Mouse (Mus musculus): ENCODE measurements at regions not wholly inside any gene's neighbourhood (a gene's known extent, or its start where the extent isn't known, plus 50 kb on each side); places are given as distances from the start of the nearest gene placed in this dataset.
"Not testable (repeated sequence)": the region's sequence is repeated elsewhere in the genome, so short reads cannot be mapped to it uniquely, and the experiment has no call there.

DNA sequence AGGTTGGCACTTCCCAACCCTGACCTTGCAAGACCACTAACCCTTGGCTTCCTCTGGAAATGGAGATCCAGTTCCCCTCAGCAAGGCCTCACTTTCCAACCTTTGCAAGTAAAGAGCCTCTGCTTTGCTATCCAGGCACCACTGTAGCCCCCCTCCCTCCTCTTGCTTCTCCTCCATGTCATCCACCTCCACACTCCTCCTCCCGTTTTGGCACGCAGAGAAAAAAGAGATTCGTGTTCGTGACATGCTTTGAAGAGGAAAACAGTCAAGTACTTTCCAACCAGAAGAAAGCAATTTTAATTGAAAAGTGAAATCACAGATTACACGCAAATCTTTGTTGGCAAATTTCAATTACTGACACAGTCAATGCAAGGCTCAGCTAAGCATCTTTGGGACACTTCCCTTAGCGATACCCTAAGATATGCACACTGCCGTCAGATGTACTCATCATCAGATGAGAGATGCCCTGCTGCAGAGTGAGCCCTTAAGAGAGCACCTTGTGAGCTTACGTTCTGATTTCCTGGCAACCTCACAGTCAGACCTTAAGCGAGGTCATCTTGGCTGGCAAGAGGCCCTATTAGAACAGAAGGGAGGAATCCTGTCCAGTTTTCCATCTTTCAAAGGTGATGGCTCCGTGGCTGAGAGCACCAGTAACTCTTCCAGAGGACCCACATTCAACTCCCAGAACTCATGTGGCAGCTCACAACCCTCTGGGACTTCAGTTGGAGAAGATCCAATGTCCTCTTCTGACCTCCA, 208.5 kb upstream of the Zfp703 start:
- DNase-seq = no peak

DNA sequence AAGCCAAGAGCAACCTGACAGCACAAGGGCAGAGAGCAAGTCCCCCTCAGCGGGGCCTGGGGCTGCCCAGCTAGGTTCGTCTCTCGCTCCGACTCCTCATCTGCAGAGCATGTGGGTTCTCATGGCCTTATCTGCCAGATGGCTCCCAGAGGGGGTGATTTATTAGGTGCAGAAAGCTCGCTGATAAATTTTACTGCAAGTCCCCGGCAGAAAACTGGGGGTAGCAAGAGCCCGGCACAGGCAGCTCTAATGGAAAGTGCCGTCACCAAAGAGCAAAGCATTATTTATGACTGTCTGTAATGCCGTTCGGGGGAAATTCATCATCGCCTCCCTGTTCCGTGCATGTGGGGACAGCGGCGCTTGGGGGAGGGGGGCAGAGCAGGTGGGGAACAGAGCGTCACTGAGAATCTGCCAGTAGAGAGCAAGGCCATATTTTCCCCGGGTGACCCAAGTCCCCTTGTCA, 206.7 kb upstream of the Zfp703 start:
- no peak for DNase-seq

DNA sequence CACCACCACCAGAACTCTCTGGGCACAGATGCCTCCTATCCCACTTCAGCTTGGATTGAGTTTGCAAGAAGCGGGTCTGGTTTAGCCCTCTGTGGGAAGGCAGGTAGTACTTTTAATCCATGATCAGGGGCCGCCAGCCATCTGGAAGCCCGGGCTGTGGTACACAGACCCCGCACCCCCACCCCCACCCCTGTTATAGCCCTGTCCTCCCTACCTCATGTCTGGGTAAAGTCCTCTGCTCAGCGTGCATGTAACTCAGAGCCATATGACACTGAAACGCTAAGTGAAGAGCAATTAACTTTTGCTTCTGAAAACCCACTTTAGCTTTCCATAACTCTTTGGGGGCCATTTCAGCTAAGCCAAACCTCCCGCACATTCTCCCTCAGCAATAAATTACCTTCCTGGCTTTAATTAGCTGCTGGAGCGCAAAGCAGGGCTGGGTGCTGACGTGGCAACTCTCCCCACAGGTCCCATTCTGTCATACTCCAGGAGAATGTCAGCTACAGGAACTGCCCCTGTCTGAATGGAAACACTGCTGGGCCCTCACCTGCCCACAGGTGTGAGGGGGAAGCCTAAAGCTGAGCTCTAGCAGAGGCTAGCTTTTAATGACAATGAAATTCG, 198.1 kb upstream of the Zfp703 start:
- no peak for DNase-seq

DNA sequence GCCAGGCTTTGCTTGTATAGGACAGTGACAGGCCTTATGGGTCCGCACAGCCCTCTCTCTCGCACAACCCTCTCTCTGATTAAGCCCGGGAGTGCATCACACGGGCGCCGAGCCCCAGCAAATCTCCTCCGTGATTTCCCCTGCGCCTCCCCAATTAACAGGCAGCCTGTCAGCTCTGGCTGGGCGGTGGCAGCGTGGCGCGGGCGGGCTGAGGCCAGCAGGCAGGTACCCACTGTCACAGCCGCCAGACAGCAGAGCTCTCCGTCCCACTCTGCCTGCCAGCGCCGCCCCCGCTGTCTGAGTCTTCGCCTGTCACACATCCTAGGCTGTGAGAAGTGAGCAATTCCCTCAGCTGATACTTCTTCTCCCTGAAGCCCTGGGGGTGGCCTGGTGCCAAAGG, 196.6 kb upstream of the Zfp703 start:
- DNase-seq = peak; percentile 63

DNA sequence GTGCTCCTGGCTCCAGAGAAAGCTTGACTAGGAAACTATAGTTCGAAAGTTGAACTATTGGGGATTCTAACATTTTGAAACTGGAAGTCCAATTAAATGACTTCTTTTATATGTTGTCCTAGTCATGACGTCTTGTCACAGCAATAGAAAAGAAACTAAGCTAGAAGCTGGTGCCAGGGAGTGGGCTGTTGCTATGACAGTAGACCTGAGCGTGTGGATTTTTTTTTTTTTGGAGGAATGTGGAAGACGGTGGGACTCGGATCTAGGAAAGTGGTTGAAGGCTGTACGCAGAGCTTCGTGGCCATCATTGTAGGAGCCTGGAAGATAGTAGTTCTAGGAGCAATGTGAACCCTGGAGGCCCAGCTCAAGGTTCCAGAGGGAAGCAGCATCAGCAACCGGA, 194.2 kb upstream of the Zfp703 start:
- not testable (repeated sequence) for DNase-seq

DNA sequence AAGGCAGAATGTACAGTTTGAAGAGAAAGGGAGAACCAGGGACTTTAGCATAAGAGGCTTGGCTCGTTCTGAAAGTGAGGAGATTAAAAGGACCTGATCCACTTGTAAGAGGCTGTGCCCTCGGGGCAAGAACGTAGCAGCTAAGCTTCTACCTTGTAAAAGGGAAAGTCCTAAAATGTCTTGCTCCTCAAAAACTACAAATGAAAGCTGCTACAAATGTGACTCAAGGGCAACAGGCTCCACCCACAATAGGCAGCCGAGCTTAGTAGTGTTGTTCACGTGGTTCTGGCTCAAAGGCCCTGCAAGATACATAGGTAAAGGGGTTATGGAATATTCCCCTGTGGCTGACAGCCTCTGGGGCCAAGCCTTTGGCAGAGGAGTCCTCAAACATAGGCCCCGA, 192.7 kb upstream of the Zfp703 start:
- DNase-seq = no peak

DNA sequence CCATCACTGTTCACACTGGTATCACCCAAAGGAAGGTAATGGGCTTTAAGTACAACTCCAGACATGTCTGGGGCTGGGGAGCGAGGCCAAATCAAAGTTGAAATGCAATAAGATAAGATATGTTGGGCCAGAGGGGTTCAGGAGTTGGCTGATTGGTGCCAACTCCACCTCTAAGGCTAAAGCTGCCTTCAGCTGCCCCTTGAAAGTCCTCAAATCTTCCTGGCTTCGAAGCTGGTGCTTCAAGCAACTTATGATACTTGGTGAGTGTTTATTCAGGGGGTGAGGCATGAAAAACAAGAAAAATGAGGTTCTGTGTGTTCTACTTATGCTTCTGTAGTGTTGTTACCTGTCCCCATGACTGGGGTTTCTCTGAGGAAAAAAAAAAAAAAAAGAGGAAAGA, 185.3 kb upstream of the Zfp703 start:
- DNase-seq = no peak

DNA sequence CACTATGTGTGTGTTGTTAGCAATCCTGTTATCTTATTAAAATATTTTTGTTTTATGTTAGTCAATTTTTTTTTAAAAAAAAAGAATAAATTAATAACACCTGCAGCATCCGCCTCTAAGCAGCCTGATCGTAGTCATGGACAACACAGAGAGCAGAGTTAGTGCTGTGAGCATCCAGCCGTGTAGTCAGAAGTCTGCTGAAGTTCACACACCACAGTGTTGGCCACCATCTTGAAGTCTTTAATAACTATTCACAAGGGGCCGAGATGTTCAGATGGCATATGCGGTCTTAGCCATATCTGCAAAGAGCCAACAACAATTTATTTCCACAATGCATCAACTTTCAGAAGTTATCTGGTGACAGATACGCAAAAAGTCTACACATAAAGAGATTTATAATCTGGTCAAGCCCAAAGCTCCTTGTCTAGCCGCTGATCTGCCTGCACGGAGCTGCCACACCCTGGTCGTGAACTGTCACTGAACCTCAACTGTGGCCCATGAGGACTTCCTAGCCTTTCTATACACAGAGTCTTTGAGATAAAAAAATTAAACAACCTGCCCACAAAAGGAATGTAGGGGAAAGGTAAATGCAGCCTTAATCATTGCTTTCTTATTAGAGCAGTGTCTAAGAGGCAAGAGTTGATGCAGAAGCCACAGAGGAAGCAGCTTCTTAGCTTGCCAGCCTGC, 183.4 kb upstream of the Zfp703 start:
- no peak for DNase-seq

DNA sequence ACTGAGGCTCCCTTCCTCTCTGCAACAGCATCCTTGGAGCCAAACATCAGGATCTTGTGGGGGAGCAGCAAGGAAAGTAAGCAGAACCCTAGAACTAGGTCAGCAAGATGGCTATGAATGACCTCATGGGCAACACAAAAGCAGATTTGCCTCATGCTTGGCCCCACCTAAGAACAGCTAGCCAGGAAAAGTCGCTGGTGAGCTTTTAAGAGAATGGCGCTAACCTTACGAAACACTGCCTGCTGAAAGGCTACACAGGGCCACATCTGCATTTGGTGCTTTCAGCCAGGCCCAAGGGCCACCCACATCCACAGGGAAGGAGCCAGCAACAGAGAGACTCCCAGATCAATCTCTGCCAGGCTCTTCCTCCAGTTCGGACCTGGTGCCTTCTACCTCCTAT, 182.7 kb upstream of the Zfp703 start:
- no peak for DNase-seq

DNA sequence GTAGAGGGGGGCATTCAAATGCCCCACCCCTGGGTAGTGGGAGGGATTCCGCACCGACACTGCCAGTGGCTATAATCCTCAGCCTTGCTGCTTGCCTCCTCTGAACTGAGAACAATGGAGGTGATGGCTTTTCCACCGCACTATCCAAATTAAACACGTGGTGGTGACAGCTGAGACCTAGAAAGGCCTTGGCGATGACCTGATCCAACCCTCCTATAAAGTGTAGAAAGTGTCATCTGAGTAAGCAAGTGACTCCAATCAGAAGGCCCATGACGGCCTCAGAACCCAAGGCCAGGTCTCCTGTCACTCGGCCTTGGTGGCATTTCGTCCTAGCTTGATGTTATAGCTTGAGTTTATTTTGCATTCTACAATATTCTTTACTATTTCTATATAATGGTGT, 181.5 kb upstream of the Zfp703 start:
- no peak for DNase-seq

DNA sequence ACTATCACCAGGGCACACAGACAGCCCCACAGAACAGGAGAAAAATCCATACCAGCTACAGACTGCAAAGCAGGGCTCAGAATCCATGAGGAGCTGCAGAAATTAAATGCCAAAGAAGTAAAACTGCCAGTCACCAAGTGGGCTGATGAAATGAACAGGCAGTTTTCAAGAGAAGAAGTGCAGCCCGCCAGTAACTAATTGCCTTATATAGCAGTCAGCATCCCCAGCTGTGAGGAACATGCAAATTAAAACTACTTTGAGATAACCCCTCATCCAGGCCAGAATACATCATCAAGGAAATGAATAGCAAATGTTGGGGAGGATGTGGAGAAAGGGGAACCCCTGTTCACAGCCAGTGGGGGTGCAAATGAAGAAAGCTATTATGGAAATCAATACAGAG, 177.3 kb upstream of the Zfp703 start:
- no peak for DNase-seq

DNA sequence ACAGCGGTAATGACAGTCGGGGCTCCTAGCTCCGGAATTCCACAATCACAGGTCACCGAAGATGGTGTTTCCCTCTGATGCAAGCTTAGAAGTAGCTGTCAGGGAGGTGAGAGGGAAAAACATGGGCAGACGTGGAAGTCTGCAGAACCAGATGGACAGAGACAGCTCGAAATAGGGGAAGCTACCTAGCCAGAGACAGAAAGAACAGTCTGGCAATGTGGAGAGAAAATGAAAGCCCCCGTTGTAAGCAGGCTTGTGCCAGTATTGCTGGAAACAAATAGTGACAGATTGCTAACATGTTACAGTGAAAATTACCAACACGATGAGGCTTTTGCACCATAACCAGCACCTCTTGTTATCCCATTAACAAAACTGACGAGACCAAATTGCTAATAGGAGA, 173.0 kb upstream of the Zfp703 start:
- peak; percentile 68 for DNase-seq

DNA sequence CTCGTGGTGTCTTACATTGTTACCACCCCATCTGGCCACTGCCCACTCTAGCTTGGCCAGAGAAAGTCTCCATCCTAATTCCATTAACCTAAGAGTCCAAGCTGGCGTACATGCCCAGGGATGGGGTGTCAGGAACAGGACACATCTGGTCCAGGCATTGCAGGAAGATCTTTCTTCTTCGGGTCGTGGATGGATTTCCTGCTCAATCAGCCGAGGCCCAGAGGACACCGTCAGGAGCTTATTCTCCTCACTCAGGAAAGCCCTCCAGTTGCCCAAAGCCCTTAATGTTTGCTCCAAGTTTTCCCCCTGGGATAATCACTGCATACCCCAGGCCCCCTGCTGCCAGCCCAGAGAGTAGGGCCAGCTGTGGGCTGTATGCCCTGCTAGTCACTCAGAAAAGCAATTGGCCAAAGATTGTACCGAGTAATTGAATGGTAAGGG, 172.2 kb upstream of the Zfp703 start:
- DNase-seq = no peak

DNA sequence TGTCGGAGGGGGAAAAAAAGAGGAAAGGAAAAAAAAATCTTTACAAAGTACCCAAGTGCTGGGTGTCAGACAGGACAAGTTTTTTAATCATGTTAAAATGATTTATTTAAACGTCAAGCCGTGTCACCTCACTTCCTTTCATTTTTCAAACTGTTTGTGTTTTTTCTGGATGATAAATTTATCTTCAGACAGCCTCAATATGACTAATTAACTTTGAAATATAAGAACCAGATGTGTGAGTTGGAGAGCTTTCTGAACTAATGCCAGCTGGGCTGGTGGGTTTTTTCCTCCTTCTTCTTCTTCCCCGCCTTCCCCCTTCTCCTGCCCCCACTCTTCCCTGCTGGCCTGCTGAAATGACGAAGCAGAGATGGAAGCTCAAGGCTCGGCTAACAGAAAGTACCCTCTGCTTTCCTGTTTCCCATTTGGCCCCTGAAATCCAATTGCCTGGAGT, 171.7 kb upstream of the Zfp703 start:
- no peak for DNase-seq

DNA sequence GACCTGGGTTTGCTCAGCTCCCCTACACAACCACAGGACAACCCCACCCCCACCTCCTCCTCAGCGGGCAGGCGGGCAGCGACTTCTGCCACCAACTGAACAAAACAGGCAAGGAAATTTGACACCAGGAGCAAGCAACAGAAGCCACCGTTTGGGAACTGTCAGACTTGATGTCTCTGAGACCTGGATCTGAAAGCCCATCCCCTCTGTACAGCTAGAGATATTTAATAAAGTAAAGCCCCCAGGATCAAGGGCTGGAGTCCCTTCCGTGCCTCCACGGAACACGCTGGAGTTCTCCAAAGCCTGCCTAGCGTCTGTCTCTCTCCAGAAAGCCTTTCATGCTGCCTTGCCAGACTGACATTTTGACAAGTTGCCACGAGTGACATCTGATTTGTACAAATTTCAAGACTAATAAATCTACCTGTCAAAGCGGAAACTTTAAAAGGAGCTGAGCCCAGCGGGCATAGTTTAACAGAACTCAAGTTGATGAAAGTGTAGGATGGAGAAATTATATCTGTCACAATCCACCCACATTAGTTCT, 168.9 kb upstream of the Zfp703 start:
- peak; percentile 24 for DNase-seq

DNA sequence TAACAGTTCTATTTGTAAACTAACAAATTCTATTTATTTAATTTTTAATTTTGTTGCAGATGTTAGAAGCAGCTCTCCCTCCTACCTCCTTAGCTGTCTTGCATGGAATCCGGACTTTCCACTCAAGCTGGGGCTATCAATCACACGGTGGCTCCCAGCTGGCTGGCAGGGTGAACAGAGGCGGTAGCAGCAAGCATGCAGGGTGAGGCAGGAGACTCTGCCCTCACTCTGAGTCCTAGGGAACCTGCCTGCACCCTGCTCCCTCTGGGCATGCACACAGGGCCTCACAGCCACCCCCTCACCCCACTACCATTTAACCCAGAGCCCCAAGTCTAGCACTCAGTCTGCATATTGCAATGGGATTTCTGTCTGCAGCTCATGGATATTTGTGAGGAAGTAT, 168.4 kb upstream of the Zfp703 start:
- peak; percentile 32 for DNase-seq

DNA sequence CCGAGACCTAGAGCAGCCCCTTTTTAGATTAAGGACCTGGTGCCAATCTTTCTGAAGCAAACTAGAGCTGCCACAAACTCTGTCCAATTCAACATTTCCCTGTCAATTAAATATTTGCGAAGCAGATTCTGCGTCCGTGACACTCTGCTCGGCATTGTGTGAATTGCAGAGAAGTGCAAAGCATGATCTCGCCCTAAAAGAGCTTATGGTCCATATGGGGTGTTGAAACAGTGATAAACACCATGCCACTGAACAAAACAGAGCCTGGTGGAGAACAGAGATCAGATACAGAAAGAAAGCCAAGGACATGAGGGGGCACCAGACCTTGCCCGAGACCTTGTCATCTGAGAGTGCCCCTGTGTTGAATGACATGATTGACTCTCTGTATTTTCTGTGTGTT, 167.2 kb upstream of the Zfp703 start:
- no peak for DNase-seq

DNA sequence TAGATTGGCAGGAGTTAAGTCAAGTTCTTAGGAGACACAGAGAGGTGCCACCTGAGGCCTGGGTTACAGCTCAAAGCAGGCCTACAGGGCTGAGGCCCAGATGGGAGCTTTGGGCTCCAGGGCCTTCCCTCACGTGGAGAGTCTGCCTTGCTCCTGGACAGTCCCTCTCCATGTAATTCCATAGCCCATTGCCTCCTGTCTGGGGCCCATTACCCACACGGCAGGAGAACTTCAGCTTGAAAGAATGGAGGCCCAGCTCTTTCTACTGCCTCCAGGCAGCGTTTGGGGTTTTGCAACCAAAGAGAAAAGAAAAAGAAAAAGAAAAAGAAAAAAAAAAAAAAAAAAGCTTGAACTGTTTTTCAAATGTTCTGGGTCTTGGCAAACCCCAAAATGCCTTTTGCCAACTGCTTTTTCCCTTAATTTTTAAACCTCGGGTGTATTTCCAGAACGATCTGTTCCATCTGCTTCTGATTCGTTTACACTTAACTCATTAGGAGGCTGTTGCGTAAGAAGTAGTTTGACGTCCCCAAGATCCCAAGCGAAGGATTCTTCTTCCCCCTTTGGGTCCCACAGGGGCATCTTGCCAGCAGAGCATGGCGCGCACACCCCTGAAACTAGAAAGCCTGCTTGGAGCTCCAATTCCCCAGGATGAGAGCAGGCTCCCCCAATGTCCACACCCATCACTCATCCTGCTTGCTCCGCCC, 165.4 kb upstream of the Zfp703 start:
- peak; percentile 39 for DNase-seq

DNA sequence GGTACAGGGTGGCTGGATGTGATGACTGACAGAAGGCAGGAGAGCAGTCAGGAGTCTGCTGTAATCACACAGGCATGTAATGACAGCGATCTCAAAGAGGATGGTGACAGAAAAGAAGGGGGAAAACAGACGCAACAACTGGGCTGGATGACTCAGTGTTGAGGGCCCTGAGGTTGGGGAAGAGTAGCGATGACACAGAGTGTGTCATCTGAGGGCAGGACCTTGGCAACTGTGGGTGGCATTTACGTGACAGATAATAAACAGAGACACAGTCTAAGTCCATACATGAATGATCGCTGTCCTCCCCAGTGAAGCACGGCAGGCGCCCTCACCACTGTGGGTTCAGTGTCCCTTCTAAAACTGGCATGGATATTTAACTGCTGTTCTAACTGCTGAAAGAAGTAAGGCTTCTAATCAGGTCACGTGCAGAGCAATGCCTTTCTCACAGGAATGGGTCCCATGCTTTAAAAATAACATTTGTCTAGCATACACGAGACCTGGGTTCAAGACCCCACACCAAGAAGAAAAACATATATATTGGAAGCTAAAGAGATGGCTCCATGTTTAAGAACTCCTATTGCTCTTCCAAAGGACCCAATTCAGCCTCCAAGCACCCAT, 163.8 kb upstream of the Zfp703 start:
- no peak for DNase-seq

DNA sequence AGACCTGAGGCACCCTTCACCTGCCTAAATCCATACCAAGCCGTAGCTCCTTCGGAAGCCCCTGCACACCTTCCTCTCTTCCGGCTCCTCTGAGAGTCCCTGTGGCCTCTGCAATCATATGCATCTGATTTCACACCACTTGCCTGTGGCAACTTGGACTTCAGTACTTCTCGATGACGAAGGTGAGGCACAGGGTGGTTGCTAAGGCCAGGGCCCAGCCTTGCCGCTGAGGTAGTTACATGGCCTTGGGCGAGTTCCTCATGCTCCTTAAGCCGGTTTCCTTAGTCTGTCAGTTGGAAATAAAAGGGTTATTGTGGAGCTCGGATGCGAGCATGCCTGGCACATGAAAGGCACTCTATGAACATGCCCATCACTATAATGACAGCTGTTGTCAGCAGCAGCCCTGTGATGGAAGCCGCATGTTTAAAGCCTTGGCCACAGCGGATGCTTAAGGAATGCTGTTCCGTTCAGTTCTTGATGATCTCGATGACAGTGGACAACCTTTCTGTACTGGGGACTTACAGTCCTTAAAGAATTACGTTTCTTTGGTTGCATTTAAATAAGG, 162.0 kb upstream of the Zfp703 start:
- no peak for DNase-seq

DNA sequence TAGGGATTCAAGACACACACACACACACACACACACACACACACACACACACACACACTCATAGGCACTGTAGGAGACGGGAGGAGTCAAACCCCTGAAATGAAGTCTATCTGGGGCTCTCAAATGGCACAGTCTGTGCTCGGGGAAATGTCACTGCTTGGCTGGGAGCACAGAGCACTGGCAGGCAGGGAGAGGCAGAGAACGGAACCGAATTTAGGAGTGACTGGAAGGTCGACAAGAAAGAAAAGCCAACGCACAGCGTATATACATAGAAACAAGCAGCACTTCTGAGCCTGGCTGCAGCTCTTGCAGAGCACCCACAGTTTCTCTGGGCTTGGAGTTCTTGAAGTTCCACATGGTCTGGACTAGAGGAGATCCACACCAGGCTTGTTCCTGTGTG, 160.1 kb upstream of the Zfp703 start:
- peak; percentile 39 for DNase-seq
